Mouse (Mus musculus) ovary, postnatal 14 days (tissue): Measurements from ENCODE around the gene Aes.

Source experiments
- DNase-seq: peaks from one replicate; pipeline ENCODE4 v3.0.0; 2022; ENCODE audit warnings: low spot score

The Aes gene

GRCm38 (mm10) chr10:81545161-81545747 lies 14.0 kb upstream of the Aes start, which contains the start of gene Gna11:
Gene Gna11, minus strand, starts transcription at chr10:81545190.
- DNase-seq, result peak; percentile 100

- no peak for DNase-seq
Observed at GRCm38 (mm10) chr10:81546332-81546731, 13.0 kb upstream of the Aes start.

GRCm38 (mm10) chr10:81546788-81547571 lies 12.3 kb upstream of the Aes start:
- no peak for DNase-seq

- DNase-seq, result no peak
Observed at GRCm38 (mm10) chr10:81548944-81549343, 10.3 kb upstream of the Aes start.

- no peak for DNase-seq
Observed at GRCm38 (mm10) chr10:81550257-81550656, 9.0 kb upstream of the Aes start.

GRCm38 (mm10) chr10:81551597-81552102 lies 7.6 kb upstream of the Aes start:
- DNase-seq, result peak; percentile 66

GRCm38 (mm10) chr10:81553232-81553631 lies 6.1 kb upstream of the Aes start:
- DNase-seq, result no peak

- no peak for DNase-seq
Observed at GRCm38 (mm10) chr10:81553807-81554755, 5.2 kb upstream of the Aes start.

- DNase-seq, result no peak
Observed at GRCm38 (mm10) chr10:81556282-81556681, 3.0 kb upstream of the Aes start.

GRCm38 (mm10) chr10:81557491-81557890 lies 1.8 kb upstream of the Aes start:
- DNase-seq, result no peak

- DNase-seq, result no peak
Observed at GRCm38 (mm10) chr10:81559627-81560539, 595 bp downstream of the Aes start.

GRCm38 (mm10) chr10:81560719-81561459 lies 1.6 kb downstream of the Aes start:
- no peak for DNase-seq

- no peak for DNase-seq
Observed at GRCm38 (mm10) chr10:81562411-81562810, 3.1 kb downstream of the Aes start.

- no peak for DNase-seq
Observed at GRCm38 (mm10) chr10:81563481-81563880, 4.2 kb downstream of the Aes start.

GRCm38 (mm10) chr10:81564216-81564615 lies 4.9 kb downstream of the Aes start:
- no peak for DNase-seq

- no peak for DNase-seq
Observed at GRCm38 (mm10) chr10:81564734-81565133, 5.4 kb downstream of the Aes start.

GRCm38 (mm10) chr10:81565257-81566228 lies 6.3 kb downstream of the Aes start:
- no peak for DNase-seq

- DNase-seq, result no peak
Observed at GRCm38 (mm10) chr10:81568381-81569191, 9.3 kb downstream of the Aes start.
